Mouse (Mus musculus): ENCODE measurements around the gene Col19a1. TPM values are rescaled to one million over a fixed set of nuclear protein-coding genes. Genes with fewer than 3 reads are reported as not detected.

Gene Col19a1
- total RNA-seq, 1 experiment from 2014 or later, result not detected

DNA sequence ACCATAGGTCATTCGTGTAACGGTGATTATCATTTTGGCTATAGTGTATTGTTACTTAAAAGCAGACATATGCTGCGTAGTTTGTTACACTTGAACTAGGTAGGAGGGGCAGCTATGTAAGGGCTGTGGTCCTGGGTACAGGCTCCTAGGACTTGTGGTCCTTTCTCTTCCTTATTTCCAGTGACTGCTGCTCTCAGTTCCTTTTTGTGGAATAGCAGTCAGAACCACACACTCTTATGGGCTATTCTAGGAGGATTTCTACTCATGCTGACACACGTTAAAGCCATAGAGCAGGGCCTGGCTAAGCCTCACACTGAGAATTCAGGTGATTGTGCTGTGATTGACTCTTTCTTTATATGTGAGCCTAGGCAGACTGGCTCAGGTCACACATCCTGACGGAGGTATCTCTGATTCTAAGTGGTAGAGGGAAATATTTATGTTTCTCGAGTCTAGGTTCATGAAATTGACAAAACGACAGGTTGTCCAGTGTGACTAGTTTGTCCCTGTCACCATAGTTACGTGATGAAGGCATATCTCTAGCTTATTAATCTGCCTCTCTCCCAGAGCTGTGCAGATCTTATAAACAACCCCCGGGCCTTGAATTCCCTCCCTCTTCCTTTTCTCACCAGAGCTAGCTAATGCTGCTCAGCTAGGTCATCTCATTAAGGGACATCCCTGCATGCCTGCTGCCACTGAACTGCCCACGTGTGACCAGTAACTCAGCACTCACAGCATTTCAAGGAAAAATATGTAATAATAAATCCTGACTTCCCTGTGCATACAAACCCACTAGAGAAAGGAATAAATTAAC is 338.8 kb downstream of the Col19a1 start:
- no peak for ATAC-seq (replicated peaks; ENCODE audit: insufficient number of reproducible peaks, low FRiP score, low TSS enrichment, poor library complexity, severe bottlenecking)

DNA sequence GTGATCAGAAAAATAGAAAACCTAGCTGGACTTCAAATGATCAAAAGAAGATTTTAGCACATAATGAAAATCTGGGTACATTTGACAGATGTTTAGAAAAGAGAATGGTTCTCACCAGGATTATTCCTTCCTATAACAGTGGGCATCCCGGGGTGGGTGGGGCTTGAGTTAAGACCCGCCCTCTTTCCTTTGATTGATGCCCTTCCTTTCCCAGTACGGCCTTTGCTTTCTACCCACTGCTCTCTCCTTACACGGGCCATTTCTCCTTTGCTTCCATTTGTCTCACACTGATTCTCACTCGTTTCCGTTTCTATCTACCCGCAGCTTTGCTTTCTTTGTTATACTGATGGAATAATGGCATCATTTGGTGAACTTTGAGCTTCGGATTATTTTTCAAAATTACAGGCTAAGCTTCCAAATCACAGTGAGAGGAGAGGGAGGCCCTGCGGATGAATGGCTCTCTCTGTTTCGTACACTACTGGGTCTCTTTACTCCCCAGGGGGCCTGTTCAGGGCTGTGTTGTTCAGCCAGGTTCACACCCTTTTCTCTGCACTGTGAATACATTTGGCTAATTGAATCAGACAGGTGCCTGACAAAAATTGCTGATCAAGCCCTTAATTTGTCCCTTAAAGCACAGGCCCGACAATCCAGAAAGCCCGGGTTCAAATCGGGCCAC is 341.4 kb downstream of the Col19a1 start:
- no peak for ATAC-seq (replicated peaks; ENCODE audit: insufficient number of reproducible peaks, low FRiP score, low TSS enrichment, poor library complexity, severe bottlenecking)

DNA sequence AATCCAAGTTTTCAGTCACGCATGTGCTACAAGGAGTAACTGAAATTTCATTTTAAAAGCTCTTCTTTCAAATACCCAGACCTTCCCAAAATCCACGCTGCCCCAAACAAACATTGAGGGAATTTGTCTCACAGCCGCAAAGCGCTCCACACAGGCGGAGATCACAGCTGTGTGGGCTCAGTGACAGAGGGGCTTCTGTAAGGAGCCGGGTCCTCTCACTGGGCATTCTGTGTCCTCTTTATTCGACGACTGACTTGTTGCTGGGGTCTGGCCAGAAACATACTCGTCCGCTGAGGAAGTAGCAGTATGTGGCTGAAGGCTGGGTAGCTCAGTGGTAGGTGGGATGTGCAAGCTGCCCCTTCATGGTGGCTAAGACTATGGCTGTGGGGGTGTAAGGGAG is 342.3 kb downstream of the Col19a1 start:
- no peak for ATAC-seq (replicated peaks; ENCODE audit: insufficient number of reproducible peaks, low FRiP score, low TSS enrichment, poor library complexity, severe bottlenecking)

DNA sequence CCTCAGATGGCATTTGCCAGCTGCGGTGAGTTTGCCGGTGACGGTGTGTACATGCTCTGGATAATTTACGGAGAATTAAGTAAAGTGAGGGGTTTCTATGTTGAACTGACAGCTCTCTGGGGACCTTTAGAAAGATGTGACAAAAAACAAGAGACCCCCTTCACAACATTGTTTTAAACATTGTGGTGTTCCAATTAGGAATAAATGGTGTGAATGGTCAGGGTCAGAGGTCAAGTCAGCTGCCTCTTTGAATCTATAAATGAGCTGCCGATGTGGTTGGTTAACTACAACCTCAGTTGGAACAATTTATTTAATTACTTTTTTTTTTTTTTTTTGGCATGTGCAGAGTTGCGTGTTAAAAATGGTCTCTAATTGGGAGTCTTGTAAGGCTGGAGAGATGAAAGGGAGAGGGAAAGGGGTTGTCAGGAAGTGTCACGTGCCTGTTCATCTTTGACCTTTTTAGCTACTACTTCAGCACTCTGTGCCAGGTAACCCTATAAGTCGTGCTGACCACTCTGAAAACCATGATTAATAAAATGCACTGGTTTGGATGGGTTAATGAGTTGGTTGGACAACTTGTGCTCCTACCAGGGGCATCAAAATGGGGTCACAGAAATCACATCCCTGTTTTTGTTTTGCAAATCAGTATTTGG is 347.1 kb downstream of the Col19a1 start:
- no peak for ATAC-seq (replicated peaks; ENCODE audit: insufficient number of reproducible peaks, low FRiP score, low TSS enrichment, poor library complexity, severe bottlenecking)

DNA sequence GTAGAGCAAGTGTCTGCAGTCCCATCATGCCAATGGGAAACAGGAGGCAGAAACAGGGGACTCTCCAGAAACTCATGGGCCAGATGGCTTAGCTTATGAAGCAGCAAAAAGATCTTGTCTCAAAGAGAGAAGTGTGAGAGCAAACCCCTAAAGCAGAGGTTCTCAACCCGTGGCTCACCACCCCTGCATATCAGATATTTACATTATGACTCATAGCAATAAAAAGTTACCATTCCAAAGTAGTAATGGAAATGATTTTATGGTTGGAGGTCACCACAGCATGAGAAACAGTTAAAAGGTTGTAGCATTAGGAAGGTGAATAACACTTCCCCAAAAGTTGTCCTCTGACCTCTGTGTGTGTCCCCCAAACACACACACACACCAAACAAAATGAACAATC is 350.9 kb downstream of the Col19a1 start:
- ATAC-seq (replicated peaks; ENCODE audit: insufficient number of reproducible peaks, low FRiP score, low TSS enrichment, poor library complexity, severe bottlenecking), result no peak

DNA sequence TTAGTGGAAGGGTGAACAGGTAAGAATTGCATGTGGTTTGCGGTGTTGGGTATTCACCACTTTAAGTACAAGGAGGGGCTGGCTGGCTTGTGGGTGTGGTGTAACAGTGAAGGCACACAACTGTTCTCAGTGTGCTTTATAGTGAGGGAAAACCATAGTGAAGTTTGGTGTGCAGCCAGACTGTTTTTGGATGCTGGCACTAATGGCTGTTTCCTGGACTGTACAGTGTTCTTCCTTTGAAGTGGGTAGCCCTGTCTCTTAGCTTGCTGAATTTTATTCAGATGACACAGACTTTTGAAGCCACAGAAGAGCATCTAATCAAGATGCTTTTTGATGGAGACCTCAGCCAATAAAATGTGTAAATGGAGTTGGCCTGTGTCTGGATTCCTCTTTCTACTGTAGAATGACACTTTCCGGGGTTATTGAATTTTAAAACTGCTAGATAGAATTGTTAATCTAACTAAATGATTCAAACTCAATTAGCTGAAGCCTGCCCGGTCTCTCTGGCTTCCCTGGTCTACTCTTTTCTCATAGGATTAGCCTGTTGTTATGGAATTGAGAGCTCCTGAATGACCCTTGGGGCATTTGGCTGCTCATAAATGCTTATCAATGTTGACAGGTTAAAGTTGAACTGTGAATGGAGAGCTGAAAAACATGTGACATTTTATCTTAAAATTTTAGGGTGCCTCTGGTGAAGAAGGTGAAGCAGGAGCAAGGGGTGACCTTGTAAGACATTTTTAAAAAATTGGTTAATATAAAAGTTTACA is 355.6 kb downstream of the Col19a1 start:
- no peak for ATAC-seq (replicated peaks; ENCODE audit: insufficient number of reproducible peaks, low FRiP score, low TSS enrichment, poor library complexity, severe bottlenecking)

DNA sequence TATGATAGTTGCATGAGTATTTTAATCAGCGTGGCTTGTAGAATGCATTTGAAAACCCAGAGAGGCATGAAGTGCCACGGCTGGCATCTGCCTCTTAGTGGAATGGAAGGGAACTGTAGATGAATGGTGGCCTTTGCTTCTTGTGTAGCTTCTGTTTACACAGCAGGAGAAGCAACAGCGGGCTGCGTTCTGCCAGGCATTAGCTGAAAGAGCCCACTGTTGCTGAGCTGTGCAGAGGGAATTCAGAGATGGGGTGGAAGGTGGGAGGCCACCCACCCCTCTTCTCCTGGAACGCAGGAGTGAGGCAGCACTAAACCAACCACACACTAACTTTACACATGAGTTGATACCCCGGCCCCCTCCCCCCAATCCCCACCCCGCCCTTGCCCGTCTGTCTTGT is 356.8 kb downstream of the Col19a1 start:
- ATAC-seq (replicated peaks; ENCODE audit: insufficient number of reproducible peaks, low FRiP score, low TSS enrichment, poor library complexity, severe bottlenecking), result no peak

DNA sequence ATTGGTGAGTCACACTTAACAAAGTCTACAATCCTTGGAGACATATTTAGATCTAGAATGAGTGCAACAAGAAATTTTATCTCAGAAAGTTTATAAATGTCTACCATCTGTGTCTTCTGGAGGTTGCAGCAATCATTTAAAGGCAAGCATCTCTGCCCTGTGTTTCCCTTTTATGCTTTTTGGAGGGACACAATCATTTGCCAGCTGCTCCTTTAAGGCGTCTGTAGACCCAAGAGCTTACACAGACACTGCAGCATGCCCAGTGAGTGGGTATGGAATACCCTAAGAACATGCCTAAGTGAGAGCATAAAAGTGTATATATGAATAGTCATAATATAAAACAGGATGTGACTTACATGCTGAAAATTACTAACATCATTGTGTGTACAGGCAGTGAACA is 357.7 kb downstream of the Col19a1 start:
- ATAC-seq (replicated peaks; ENCODE audit: insufficient number of reproducible peaks, low FRiP score, low TSS enrichment, poor library complexity, severe bottlenecking), result no peak

DNA sequence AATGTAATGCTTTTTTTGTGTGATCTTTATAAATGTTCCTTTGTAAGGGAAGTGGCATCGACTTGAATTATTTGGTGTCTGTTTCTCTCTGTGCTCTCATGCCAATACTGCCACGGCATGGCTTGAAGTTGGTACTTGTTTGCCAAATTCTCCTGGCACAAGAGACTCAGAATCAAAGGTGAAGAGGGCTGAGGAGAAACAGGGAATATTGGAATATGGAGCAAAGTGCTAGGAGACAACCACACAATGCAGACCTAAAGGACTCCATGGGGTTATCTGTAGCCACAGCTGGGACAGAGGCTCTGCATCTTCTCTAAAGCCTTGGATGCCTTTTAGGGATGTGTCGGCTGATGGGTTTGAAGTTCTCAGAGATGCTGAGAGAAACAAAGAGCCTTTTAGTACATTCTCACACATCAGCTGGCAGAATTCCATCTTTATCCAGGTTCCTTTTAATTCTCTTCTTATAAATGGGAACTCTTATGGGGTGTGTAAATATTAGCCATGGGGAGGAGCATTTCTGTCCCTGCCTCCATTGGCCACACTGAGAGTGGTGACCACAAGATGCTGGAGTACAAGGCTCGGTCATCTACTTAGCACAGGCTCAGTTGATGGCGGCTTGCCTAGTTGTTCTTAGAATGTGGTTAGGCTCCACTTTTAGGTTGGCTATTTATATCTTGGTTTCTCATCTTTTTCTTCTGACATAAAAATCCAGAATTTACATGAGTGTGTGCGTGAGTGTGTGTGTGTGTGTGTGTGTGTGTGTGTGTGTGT is 360.1 kb downstream of the Col19a1 start:
- ATAC-seq (replicated peaks; ENCODE audit: insufficient number of reproducible peaks, low FRiP score, low TSS enrichment, poor library complexity, severe bottlenecking), result no peak

DNA sequence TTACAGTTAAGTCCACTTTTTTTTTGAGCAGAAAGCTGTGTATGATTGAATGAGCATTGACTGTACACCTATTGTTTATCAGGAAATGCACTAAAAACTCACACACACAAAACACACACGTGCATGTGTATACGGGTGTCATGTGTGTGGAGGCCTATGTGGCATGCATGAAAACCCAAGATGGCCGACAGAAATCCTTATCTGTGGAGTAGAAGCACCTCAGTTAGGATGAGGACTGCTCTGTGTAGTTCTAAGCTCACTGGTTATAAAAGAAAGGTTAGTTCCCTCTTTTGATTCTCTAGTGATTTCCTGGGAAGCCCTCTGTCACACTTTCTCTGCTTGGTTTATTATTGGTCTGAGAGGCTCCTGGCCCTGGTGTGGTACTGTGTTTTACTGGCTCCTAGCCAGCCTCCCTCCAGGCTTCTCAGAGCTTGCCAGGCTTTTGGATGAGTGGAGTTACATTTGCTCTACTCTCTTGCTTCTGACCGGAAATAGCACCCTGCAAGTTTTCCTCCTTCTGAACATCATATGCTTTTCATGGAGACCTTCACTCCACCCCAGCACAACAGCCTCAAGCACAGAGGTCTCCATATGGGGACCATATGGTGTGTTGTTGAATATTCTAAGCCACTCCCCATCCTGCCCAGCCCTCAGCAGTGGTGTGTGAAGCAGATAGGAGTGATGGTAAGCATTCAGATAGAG is 361.3 kb downstream of the Col19a1 start:
- no peak for ATAC-seq (replicated peaks; ENCODE audit: insufficient number of reproducible peaks, low FRiP score, low TSS enrichment, poor library complexity, severe bottlenecking)

DNA sequence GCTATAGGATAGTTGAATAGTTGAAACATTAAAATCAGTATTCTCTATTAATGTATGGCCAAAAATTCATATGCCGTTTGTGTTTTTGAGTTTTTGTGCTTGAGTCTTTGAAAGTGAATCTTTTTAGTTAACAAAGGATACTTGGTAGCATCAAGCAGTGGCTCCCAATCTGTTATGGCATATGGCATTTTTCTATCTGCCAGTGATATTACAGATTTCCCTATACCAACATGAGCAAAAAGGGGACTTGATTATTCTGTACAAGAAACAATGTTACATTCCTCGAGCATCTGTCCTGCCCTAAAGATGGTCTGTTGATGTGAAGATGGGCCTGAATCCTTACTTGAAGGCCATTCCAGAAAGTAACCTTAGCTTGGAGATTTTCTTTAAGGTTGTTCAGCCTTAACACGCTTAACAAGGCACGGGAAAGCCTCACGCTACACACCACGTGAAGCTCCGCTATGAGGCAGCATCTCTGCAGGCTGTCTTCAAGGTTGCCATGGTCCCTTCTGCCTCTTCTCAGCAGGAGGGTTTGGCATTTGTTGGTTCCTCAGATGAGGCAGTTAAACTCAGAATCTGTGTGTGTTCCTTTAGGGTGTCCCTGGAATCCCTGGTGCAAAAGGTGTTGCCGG is 364.2 kb downstream of the Col19a1 start:
- ATAC-seq (replicated peaks; ENCODE audit: insufficient number of reproducible peaks, low FRiP score, low TSS enrichment, poor library complexity, severe bottlenecking), result no peak

DNA sequence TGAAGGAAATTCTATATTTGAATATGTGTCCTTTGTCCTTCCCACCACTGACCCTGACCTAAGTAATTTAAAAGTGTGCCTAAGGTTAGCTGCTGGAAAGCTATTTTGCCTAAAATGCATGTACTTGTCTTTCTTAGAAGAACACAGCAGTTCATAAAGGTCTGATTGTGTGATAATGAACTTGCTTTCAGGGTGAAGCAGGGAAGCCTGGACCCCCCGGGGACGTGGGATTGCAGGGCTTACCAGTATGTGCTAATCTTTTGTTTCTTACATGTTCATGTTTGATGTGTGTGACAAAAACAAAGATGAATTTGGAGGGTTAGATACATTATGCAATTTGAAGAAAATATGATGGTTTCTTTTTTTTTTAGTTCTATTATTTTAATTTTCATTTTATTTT is 365.0 kb downstream of the Col19a1 start:
- no peak for ATAC-seq (replicated peaks; ENCODE audit: insufficient number of reproducible peaks, low FRiP score, low TSS enrichment, poor library complexity, severe bottlenecking)

DNA sequence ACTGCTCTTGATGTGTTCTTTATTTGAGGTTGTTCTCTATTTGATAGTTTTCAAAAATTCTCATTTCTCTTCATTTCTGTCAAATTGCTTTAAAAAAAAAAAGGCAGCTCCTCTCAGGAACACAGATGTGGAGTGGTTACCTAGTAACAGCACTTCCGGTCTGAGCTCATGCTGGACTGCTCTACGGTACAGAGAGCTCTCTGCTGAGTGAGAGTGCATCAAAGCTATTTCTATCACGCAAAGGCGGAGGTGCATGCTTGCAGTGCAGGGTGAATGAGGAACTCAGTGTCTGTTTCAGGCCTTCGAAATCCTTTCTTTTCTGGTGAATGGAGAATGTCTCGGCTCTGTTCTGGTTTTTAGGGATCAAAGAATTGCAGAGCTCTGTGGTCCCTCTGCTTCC is 368.2 kb downstream of the Col19a1 start:
- ATAC-seq (replicated peaks; ENCODE audit: insufficient number of reproducible peaks, low FRiP score, low TSS enrichment, poor library complexity, severe bottlenecking), result no peak

Other genes starting within 250 kb of the Col19a1 start
- gene Lmbrd1, start 91.2 kb upstream of the Col19a1 start, total RNA-seq (2017), result 54.6 to 60.5 TPM (median 60.5 TPM) in 3 replicates